Mouse (Mus musculus): ENCODE measurements around the gene Tekt4. TPM values are rescaled to one million over a fixed set of nuclear protein-coding genes. Genes with fewer than 3 reads are reported as not detected.

Tekt4 gene
- total RNA-seq, 2 experiments from 2014 or later: not detected

Other genes with a start within 250 kb of the Tekt4 start
- gene Gnptg, start 214.5 kb upstream of the Tekt4 start, total RNA-seq (2015; ENCODE audit: low replicate concordance): 10.5 and 13.8 TPM in 2 replicates
- 5.8 and 8.4 TPM in 2 replicates for gene Gnptg, start 214.5 kb upstream of the Tekt4 start, total RNA-seq (2017; ENCODE audit: low replicate concordance)
- gene Tsr3, start 214.4 kb upstream of the Tekt4 start, total RNA-seq (2015; ENCODE audit: low replicate concordance): 2.9 TPM in 1 of 2 replicates, not detected in the other
- 3.1 and 6.5 TPM in 2 replicates for gene Tsr3, start 214.4 kb upstream of the Tekt4 start, total RNA-seq (2017; ENCODE audit: low replicate concordance)
- gene Baiap3, start 198.3 kb upstream of the Tekt4 start, total RNA-seq (2015; ENCODE audit: low replicate concordance): not detected in 2 replicates
- gene Baiap3, start 198.3 kb upstream of the Tekt4 start, total RNA-seq (2017; ENCODE audit: low replicate concordance): not detected in 2 replicates
- gene Ube2i, start 180.0 kb upstream of the Tekt4 start, total RNA-seq (2015; ENCODE audit: low replicate concordance): 197 and 220 TPM in 2 replicates
- gene Ube2i, start 180.0 kb upstream of the Tekt4 start, total RNA-seq (2017; ENCODE audit: low replicate concordance): 152 and 166 TPM in 2 replicates
- 101 and 104 TPM in 2 replicates for gene Prss34, start 156.2 kb upstream of the Tekt4 start, total RNA-seq (2015; ENCODE audit: low replicate concordance)
- 38.0 and 42.1 TPM in 2 replicates for gene Prss34, start 156.2 kb upstream of the Tekt4 start, total RNA-seq (2017; ENCODE audit: low replicate concordance)
- 2.5 TPM in 1 of 2 replicates, not detected in the other for gene Prss28, start 146.0 kb upstream of the Tekt4 start, total RNA-seq (2015; ENCODE audit: low replicate concordance)
- gene Prss28, start 146.0 kb upstream of the Tekt4 start, total RNA-seq (2017; ENCODE audit: low replicate concordance): not detected in 2 replicates
- not detected in 2 replicates for gene Prss29, start 136.0 kb upstream of the Tekt4 start, total RNA-seq (2015; ENCODE audit: low replicate concordance)
- gene Prss29, start 136.0 kb upstream of the Tekt4 start, total RNA-seq (2017; ENCODE audit: low replicate concordance): not detected in 2 replicates
- not detected in 2 replicates for gene Tpsab1, start 109.1 kb upstream of the Tekt4 start, total RNA-seq (2015; ENCODE audit: low replicate concordance)
- gene Tpsab1, start 109.1 kb upstream of the Tekt4 start, total RNA-seq (2017; ENCODE audit: low replicate concordance): not detected in 2 replicates
- gene Tpsb2, start 88.3 kb upstream of the Tekt4 start, total RNA-seq (2015; ENCODE audit: low replicate concordance): not detected in 2 replicates
- gene Tpsb2, start 88.3 kb upstream of the Tekt4 start, total RNA-seq (2017; ENCODE audit: low replicate concordance): not detected in 2 replicates
- not detected in 2 replicates for gene Tpsg1, start 85.3 kb upstream of the Tekt4 start, total RNA-seq (2015; ENCODE audit: low replicate concordance)
- not detected in 2 replicates for gene Tpsg1, start 85.3 kb upstream of the Tekt4 start, total RNA-seq (2017; ENCODE audit: low replicate concordance)
- 10.5 TPM in 1 of 2 replicates, not detected in the other for gene Cacna1h, start 20.8 kb upstream of the Tekt4 start, total RNA-seq (2015; ENCODE audit: low replicate concordance)
- 0.91 and 2.3 TPM in 2 replicates for gene Cacna1h, start 20.8 kb upstream of the Tekt4 start, total RNA-seq (2017; ENCODE audit: low replicate concordance)
- gene Sstr5, start 42.7 kb downstream of the Tekt4 start, total RNA-seq (2015; ENCODE audit: low replicate concordance): not detected in 2 replicates
- gene Sstr5, start 42.7 kb downstream of the Tekt4 start, total RNA-seq (2017; ENCODE audit: low replicate concordance): not detected in 2 replicates
- gene Sox8, start 116.1 kb downstream of the Tekt4 start, total RNA-seq (2015; ENCODE audit: low replicate concordance): not detected in 2 replicates
- not detected in 2 replicates for gene Sox8, start 116.1 kb downstream of the Tekt4 start, total RNA-seq (2017; ENCODE audit: low replicate concordance)
- gene Lmf1, start 124.5 kb downstream of the Tekt4 start, total RNA-seq (2015; ENCODE audit: low replicate concordance): 2.9 and 3.4 TPM in 2 replicates
- 0.53 and 4.9 TPM in 2 replicates for gene Lmf1, start 124.5 kb downstream of the Tekt4 start, total RNA-seq (2017; ENCODE audit: low replicate concordance)

All from erythroid progenitor cell, adult 5-6 weeks (primary cell).